Mouse (Mus musculus): ENCODE results near the gene D17Wsu92e.

DNA sequence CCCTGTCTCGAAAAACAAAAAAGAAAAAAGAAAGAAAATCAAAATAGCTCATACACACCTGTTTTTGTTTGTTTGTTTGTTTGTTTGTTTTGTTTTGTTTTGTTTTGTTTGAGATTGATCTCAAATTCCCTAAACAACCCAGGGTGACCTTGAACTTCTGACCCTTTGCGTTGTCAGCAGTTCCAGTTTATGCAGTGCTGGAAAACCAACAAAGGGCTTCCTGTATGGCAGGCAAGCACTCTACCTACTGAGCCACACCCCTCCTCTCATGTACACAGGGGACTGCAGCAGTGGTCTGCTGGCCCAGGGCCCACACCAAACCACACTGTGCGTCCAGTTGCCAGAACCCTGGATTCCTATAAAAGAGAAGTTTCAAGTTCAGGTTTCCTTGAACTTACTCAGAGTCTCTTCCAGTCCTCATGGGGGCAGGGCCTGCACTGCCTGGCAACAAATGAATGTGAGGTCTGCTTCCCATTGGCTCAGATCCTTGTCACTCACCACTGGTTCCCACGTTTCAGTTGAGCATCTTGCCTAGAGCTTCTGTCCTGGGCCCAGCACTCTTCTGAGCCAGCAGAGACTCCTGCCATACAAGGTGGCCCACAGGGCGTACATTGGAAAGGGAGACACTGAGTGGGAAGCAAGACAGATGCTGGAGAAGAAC is 116.4 kb downstream of the D17Wsu92e start:
- TF ChIP-seq CTCF (IDR thresholded peaks at IDR 0.05), result no peak
- TF ChIP-seq POLR2A (IDR thresholded peaks at IDR 0.05; ENCODE audit: insufficient read depth, low read depth, low read length), result no peak
